Mouse (Mus musculus) MEL-GATA-1-ER (cell line): Measurements from ENCODE around the gene Mogat1.
"Not testable (repeated sequence)": the region's sequence is repeated elsewhere in the genome, so short reads cannot be mapped to it uniquely, and the experiment has no call there.

Experiments used
- DNase-seq: peaks from one replicate; pipeline ENCODE4 v3.0.0-alpha.2; 2012; ENCODE audit warnings: low read depth; ENCODE audit errors: extremely low read depth

The Mogat1 gene

GRCm38 (mm10) chr1:78536310-78537164 lies 25.7 kb downstream of the Mogat1 start:
- peak; percentile 36 for DNase-seq

- DNase-seq, result peak; percentile 74
Observed at GRCm38 (mm10) chr1:78537494-78538010, 26.8 kb downstream of the Mogat1 start.

GRCm38 (mm10) chr1:78538396-78538795 lies 27.6 kb downstream of the Mogat1 start:
- DNase-seq, result no peak

- DNase-seq, result no peak
Observed at GRCm38 (mm10) chr1:78539166-78539565, 28.4 kb downstream of the Mogat1 start.

- not testable (repeated sequence) for DNase-seq
Observed at GRCm38 (mm10) chr1:78543631-78544030, 32.8 kb downstream of the Mogat1 start.

- DNase-seq, result no peak
Observed at GRCm38 (mm10) chr1:78546258-78546657, 35.5 kb downstream of the Mogat1 start.

- no peak for DNase-seq
Observed at GRCm38 (mm10) chr1:78548961-78549360, 38.2 kb downstream of the Mogat1 start.

- no peak for DNase-seq
Observed at GRCm38 (mm10) chr1:78554012-78554666, 43.3 kb downstream of the Mogat1 start.

- DNase-seq, result no peak
Observed at GRCm38 (mm10) chr1:78566963-78567362, 56.2 kb downstream of the Mogat1 start.

- no peak for DNase-seq
Observed at GRCm38 (mm10) chr1:78567421-78567820, 56.6 kb downstream of the Mogat1 start.

- DNase-seq, result no peak
Observed at GRCm38 (mm10) chr1:78567834-78568507, 57.2 kb downstream of the Mogat1 start.

- no peak for DNase-seq
Observed at GRCm38 (mm10) chr1:78569617-78570016, 58.8 kb downstream of the Mogat1 start.

- DNase-seq, result no peak
Observed at GRCm38 (mm10) chr1:78585080-78585479, 74.3 kb downstream of the Mogat1 start.

GRCm38 (mm10) chr1:78586986-78587385 lies 76.2 kb downstream of the Mogat1 start:
- no peak for DNase-seq
